10 mouse cellular contexts compared by ENCODE assay signal in the genomic region with DNA sequence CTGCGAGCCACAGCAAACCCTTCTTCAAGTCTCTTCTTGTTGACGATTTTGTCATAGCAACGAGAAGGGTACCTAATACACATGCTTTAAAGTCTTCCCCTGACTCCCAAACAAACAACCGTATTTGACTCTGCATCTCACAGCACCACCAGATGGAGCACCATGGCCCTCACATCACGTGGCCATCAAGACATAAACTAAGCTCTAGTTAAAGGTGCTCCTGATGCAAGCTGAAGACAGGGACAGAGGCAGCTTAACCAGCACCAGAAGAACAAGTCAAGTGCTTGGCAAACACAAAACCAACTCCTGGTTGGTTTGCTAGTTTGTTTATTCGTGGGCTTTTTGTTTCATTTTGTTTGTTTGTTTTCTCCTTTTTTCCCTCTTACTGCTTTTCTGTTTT. TPM values are rescaled to one million over a fixed set of nuclear protein-coding genes. Genes with fewer than 3 reads are reported as not detected.
DNase-seq lines count a peak whose midpoint lies in the region; ATAC-seq lines count a peak whose summit lies in the region.
"Had no signal": no experiment of that assay in that cellular context is flagged by ENCODE, and none has a peak within 500 bp of the region (broad histone marks: within the 10 kb centered on the region; RNA-seq: fewer than 3 reads in every experiment).

No protein-coding gene starts in this region.

- H3K4me2 ChIP-seq in midbrain, embryonic 14.5 days (ENCODE audit: low read length), result no peak overlapping the region
- no peak overlapping the region for H3K4me2 ChIP-seq in midbrain, embryonic 16.5 days (ENCODE audit: low read length)
- H3K4me2 ChIP-seq: limb, embryonic 13.5 days had no signal

- intact Hi-C loops in heart, postnatal 10 days (cut with DNase I), result loop anchor here (5.0 kb wide), 2 partner anchors 143 to 157 kb away; partner anchors contain the start of gene Adrb1

- H3K27ac ChIP-seq in midbrain, embryonic 14.5 days (replicated peaks; ENCODE audit: low read depth, low read length), result no peak overlapping the region
- H3K27ac ChIP-seq in midbrain, embryonic 16.5 days (ENCODE audit: low read length), result no peak overlapping the region
- H3K27ac ChIP-seq: limb, embryonic 13.5 days had no signal

- ATAC-seq in midbrain, embryonic 14.5 days (ENCODE audit: low FRiP score, low TSS enrichment), result no peak
- ATAC-seq in midbrain, embryonic 16.5 days, result no peak
- ATAC-seq: activated CD4-positive, CD25-positive, alpha-beta regulatory T cell, adult 4 months had no signal

- no peaks in the 10 kb centered on the region for H3K9me3 ChIP-seq in midbrain, embryonic 14.5 days (ENCODE audit: control insufficient read depth, low read length)
- H3K9me3 ChIP-seq in midbrain, embryonic 16.5 days (replicated peaks; ENCODE audit: control insufficient read depth, low read length, poor library complexity, severe bottlenecking), result no peaks in the 10 kb centered on the region
- H3K9me3 ChIP-seq: limb, embryonic 13.5 days had no signal

- WGBS in midbrain, embryonic 14.5 days, result 78% methylated on average over 6 of the region's 6 CpGs
- WGBS in midbrain, embryonic 16.5 days, result 69% methylated on average over 6 of the region's 6 CpGs

- no peak overlapping the region for H3K9ac ChIP-seq in midbrain, embryonic 14.5 days (replicated peaks; ENCODE audit: low read length)
- no peak overlapping the region for H3K9ac ChIP-seq in midbrain, embryonic 16.5 days (ENCODE audit: low read depth, low read length)
- H3K9ac ChIP-seq: limb, embryonic 13.5 days had no signal

- H3K4me3 ChIP-seq in midbrain, embryonic 14.5 days (replicated peaks; ENCODE audit: low read depth, low read length), result no peak overlapping the region
- no peak overlapping the region for H3K4me3 ChIP-seq in midbrain, embryonic 16.5 days (ENCODE audit: low read depth, low read length)
- H3K4me3 ChIP-seq: limb, embryonic 13.5 days had no signal

- DNase-seq in heart, postnatal 10 days, result peak; percentile 27 to 35
- no peak for DNase-seq in heart, adult 8-10 months (ENCODE audit: low spot score)
- peak; percentile 20 for DNase-seq in midbrain, embryonic 14.5 days
- peak; percentile 57 for DNase-seq in brain, adult 2 months (ENCODE audit: low read depth, low spot score)
- peak; percentile 10 for DNase-seq in naive thymus-derived CD4-positive, alpha-beta T cell, adult 2 months (ENCODE audit: low read depth)
- no peak for DNase-seq in layer of hippocampus, postnatal 14 days (ENCODE audit: low spot score in 2 of 2)
- DNase-seq in thymus, adult 18-20 months, result no peak

- H3K27me3 ChIP-seq in midbrain, embryonic 14.5 days (ENCODE audit: control insufficient read depth, insufficient read depth, low read length), result no peaks in the 10 kb centered on the region
- no peaks in the 10 kb centered on the region for H3K27me3 ChIP-seq in midbrain, embryonic 16.5 days (ENCODE audit: control insufficient read depth, insufficient read depth, low read depth, low read length)
- H3K27me3 ChIP-seq: limb, embryonic 13.5 days had no signal

- no peaks in the 10 kb centered on the region for H3K4me1 ChIP-seq in midbrain, embryonic 14.5 days (ENCODE audit: control insufficient read depth, insufficient read depth, low read length)
- no peaks in the 10 kb centered on the region; the same call in 1 of the 2 replicates for H3K4me1 ChIP-seq in midbrain, embryonic 16.5 days (ENCODE audit: control insufficient read depth, insufficient read depth, low read length)
- H3K4me1 ChIP-seq: limb, embryonic 13.5 days had no signal

- H3K36me3 ChIP-seq in midbrain, embryonic 14.5 days (ENCODE audit: control insufficient read depth, insufficient read depth, low read length), result peaks cover under 1% of the 10 kb centered on the region; the same call in 1 of the 2 replicates
- H3K36me3 ChIP-seq in midbrain, embryonic 16.5 days (ENCODE audit: control insufficient read depth, insufficient read depth, low read length), result no peaks in the 10 kb centered on the region

RNA-seq across cellular contexts. Expression of gene Nhlrc2, which starts 17.3 kb away (rescaled TPM):
- 10 to 100 TPM; 25.6 to 26.8 TPM for total RNA-seq in heart, postnatal 10 days (2021)
- total RNA-seq in heart, adult 8-10 months (2022), result 10 to 100 TPM; 25.7 to 28.2 (median 27.7) TPM
- polyA plus RNA-seq in midbrain, embryonic 14.5 days (2014; fragmentation: Nextera tagmentation; extraction: Ambion mirVana), result 9.4 and 11.5 TPM in 2 replicates
- polyA plus RNA-seq in midbrain, embryonic 16.5 days (2015; fragmentation: Nextera tagmentation; extraction: Ambion mirVana), result 7.8 and 7.9 TPM in 2 replicates
- total RNA-seq in layer of hippocampus, postnatal 14 days (2021), result 10 to 100 TPM; 11.0 to 11.3 TPM

RNA-seq across cellular contexts. Expression of gene Dclre1a, which starts 17.3 kb away (rescaled TPM):
- total RNA-seq in heart, postnatal 10 days (2021), result 10 to 100 TPM; 11.2 to 11.7 TPM
- total RNA-seq in heart, adult 8-10 months (2022), result 10 to 100 TPM in 2 of 4 experiments, 1 to 10 TPM in 2; 7.4 to 12.5 (median 10.6) TPM
- polyA plus RNA-seq in midbrain, embryonic 14.5 days (2014; fragmentation: Nextera tagmentation; extraction: Ambion mirVana), result 10.9 and 12.5 TPM in 2 replicates
- polyA plus RNA-seq in midbrain, embryonic 16.5 days (2015; fragmentation: Nextera tagmentation; extraction: Ambion mirVana), result 10.9 and 11.0 TPM in 2 replicates
- 1 to 10 TPM; 7.3 to 7.4 TPM for total RNA-seq in layer of hippocampus, postnatal 14 days (2021)

Comparison
In these comparisons a context has a peak if more than half of its experiments do, and no peak if none do; other contexts are left out.
1. DNase-seq: peak in heart, postnatal 10 days (2 of 2), midbrain, embryonic 14.5 days (single experiment), brain, adult 2 months (single experiment) and naive thymus-derived CD4-positive, alpha-beta T cell, adult 2 months (single experiment); none in heart, adult 8-10 months (single experiment), layer of hippocampus, postnatal 14 days (0 of 2) and thymus, adult 18-20 months (0 of 2).